Mouse (Mus musculus) cerebellum, adult 18-20 months (tissue): ENCODE measurements around the gene Atp6ap1l.
"Not testable (repeated sequence)": the region's sequence is repeated elsewhere in the genome, so short reads cannot be mapped to it uniquely, and the experiment has no call there.

Source experiments
- DNase-seq, 2 experiments: peaks; one replicate each; pipeline ENCODE4 v3.0.0; 2021

Gene Atp6ap1l

GRCm38 (mm10) chr13:90905176-90905575 lies at the start of gene Atp6ap1l:
TSS of gene Atp6ap1l (minus strand) at chr13:90905355.
- DNase-seq: no peak

- no peak for DNase-seq
Measured at GRCm38 (mm10) chr13:90939600-90939999, 34.4 kb upstream of the Atp6ap1l start.

DNA sequence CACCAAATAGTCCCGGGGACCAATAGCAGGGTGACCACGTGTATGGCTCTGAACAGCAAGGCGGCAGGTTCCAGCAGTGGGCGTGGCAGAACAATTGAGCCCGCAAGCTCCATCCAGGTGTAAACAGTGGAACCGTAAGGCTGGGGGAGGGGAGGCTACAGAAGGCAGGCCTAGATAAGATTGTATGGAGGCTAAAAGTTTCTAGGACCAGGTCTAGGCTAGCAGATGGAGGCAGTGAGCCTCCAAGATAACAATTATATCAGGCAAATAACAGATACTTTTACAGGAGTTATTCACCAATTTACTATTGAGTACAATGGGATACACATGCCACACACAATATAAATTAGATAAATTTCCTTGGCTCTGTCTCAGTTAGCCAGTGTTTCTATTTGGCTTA lies 34.0 kb upstream of the Atp6ap1l start:
- DNase-seq: no peak

GRCm38 (mm10) chr13:90935852-90936251 lies 30.7 kb upstream of the Atp6ap1l start:
- DNase-seq: no peak

- no peak for DNase-seq
Measured at GRCm38 (mm10) chr13:90933256-90933655, 28.1 kb upstream of the Atp6ap1l start.

GRCm38 (mm10) chr13:90929847-90930246 lies 24.7 kb upstream of the Atp6ap1l start:
- peak; percentile 73 for DNase-seq

DNA sequence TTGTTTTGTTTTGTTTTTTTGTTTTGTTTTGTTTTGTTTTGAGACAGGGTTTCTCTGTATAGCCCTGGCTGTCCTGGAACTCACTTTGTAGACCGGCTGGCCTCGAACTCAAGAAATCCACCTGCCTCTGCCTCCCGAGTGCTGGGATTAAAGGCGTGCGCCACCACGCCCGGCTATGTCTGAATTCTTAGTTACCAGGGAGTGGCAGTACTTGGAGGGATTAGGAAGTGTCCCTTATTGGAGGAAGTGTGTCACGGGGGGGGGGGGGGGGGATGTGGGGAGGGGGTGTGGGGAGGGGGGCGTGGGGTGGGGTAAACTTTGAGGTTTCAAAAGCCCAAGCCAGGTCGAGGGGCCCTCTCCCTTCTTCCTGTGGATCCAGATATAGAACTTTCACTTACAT lies 23.1 kb upstream of the Atp6ap1l start:
- not testable (repeated sequence) for DNase-seq

DNA sequence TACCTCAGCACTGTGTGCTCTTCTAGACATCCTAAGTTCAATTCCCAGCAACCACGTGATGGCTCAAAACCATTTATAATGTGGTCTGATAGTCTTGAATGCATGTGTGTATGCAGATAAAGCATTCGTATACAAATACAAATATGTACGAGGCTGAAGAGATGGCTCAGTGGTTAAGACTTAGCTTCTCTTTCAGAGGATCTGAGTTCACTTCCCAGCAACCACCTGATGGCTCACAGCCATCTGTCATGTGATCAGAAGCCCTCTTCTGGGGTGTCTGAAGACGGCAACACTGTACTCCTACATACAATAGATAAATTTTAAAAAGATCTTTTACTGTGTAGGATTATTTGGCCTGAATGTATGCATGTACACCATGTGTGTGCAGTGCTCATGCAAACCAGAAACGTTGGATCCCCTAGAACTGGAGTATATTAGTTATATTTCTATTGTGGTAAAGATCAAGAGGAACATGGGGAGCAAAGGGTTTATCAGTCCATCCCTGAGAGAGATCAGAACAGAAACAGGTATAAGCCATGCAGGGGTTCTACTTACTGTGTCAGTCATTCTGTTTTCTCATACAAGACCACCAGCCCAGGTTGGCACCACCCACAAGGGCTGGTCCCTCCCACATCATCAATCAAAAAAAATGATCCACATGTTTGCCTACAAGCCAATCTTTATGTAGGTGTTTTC lies 21.9 kb upstream of the Atp6ap1l start:
- no peak for DNase-seq

DNA sequence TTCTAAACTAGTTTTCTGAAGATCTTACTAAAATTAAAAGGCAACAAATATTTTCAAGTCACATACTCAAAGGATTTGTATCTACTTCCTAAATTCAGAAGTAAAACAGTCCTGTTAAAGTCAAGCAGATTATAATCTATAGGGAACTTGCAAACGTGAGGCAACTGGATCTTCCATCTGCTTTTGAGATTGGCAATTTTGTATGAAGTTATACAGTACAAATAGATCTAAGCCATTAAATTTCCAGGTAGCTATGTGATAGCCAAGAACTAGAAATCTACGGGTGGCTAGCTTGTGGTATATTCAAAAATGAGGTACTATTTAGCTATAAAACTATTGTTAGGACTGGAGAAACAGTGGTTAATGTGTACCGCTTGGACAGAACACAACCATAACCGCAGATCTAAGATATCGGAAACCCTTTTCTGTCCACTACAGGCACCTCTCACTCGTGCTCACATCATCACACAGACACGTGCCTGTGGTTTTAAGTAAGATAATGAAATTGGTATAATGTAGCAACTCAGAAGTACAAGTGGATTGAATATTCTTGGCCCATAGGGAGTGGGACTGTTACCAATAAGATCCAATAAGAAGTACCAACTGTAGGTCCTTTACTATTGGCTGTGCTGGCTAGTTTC lies 21.1 kb upstream of the Atp6ap1l start:
- DNase-seq: no peak

GRCm38 (mm10) chr13:90925191-90925590 lies 20.0 kb upstream of the Atp6ap1l start:
- DNase-seq: no peak

DNA sequence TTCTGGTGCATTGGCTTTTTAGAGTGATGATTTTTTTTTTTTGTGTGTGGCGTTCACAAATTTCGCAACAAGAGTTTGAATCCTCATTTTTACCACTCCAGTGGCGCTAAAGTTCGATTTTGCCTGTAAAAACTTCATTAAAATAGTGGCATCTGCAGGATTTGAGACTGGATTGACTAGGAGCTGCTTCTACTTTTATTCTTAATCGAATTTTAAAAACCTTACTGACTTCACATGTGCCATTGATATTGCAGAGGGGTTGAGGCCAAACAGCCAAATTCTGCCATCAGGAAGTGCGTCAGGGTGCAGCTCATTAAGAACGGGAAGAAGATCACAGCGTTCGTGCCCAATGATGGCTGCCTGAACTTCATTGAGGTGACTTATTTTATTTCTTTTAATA lies 18.9 kb upstream of the Atp6ap1l start:
- DNase-seq: no peak

DNA sequence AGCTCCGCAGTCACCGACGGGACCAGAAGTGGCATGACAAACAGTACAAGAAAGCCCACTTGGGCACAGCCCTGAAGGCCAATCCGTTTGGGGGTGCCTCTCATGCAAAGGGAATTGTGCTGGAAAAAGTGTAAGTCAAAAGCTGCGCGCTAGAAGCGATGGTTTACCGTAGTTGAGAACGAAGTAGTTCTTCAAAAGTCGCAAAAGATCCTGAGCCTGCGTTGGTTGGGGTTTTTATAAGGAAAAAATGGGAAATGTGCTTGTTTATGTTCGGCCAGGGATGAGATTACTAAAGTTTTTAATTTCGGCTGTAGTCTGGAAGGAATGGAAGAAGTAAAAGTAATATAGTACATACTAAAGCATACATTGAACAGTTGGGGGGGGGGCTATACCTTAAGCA lies 18.5 kb upstream of the Atp6ap1l start:
- not testable (repeated sequence) for DNase-seq

- peak; percentile 90 to 91 for DNase-seq
Measured at GRCm38 (mm10) chr13:90922751-90923612, 17.8 kb upstream of the Atp6ap1l start, which contains the start of gene Rps23. TSS of gene Rps23 (plus strand) at chr13:90922958.

DNA sequence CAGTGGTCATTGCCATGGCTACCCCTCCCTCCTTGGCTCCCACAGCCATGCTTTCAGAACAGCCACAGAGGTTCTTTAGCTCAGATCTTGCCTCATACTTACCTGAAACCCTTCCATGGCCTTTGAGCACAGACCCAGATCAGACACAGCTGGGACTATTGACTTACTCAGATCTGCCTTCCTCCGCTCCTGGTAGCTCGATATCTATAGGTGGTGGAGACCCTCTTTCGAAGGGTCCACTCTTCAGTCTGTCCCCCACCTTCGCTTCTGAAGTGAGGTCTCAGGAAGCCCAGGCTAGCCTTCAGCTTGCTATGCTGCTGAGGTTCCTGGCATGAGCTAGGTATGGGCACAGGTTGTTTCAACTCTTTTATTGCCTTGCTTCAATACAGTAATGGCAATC lies 9.6 kb upstream of the Atp6ap1l start:
- DNase-seq: no peak

- DNase-seq: no peak
Measured at GRCm38 (mm10) chr13:90913675-90914192, 8.6 kb upstream of the Atp6ap1l start.

DNA sequence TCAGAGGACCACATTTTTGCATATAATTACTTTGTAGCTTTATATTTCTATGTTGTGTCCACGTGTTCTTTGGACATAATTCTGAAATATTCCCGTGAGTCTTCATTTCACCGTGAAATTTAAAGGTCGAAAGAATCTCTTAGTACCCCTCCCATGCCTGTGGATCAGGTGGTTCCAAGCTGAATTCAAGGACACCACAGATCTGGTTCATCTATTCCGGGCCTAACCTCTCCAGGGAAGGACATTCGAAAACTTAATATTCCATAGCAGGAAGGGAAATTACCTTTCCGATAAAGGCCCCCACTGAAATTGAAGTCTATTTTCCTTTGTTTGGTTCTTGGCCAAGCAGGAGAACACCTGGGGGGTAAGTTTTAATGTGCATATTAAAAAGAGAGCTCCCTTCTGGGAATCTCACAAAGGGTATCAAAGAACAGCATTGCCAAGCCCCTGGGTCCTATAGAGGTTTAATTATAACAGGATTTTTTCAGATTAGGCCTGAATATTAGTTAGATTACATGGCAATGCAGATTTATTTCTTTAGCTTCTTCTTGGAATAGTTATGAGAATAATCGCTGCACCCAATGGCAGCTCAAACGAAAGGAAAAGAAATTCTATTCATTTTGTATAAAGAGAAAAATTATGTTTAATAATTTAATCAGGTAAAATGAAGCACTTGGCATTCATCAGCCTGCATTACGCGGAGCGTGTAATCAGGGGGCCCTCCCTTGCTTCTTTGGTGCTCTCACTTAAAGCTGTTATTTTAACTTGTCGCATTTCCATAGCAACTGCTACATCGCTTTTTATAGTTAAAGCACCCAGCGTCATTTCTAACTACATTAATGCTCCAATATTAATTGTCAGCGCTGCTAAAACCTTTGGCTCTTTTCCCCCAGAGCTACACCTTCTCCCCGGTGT lies 7.9 kb upstream of the Atp6ap1l start:
- no peak for DNase-seq

DNA sequence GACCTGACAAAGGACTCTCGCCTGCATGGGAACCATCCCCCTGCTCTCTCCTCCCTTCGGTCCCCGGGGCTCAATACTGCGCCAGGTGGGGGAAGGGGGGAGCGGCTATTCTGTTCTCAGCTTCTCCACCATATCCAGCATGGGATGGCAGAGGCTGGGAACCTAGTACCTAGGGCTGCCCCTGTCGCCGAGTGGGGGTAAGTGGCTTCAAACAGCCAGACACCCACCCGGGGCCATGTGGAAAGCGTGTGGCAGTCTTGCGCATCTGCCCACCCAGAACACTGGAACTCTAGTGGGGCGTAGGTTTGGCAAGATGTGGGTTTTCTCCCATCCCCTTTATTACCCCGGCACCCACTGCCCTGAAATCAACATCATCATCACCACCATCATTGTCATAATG lies 2.2 kb upstream of the Atp6ap1l start:
- DNase-seq: no peak

DNA sequence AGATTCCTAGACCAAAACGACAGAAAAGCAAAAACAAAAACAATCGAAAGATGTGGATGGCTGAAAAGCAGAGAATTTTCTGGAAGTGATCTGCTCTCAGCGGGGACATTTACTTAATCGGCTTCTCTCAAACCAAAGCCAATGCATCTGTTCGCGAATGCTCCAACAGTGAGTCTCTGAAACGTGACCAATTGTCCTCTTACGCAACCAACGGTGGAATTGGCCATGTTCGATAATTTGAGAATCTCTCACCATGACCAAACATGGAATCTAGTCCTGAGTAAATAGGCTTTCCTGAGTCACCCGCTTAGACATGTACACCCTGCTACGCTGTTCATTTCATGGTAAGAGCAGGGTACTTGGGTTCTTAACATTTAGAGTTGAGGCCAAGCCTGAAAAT lies 8.3 kb downstream of the Atp6ap1l start:
- DNase-seq: no peak

GRCm38 (mm10) chr13:90896098-90896497 lies 9.1 kb downstream of the Atp6ap1l start:
- peak; percentile 15 to 25 for DNase-seq

DNA sequence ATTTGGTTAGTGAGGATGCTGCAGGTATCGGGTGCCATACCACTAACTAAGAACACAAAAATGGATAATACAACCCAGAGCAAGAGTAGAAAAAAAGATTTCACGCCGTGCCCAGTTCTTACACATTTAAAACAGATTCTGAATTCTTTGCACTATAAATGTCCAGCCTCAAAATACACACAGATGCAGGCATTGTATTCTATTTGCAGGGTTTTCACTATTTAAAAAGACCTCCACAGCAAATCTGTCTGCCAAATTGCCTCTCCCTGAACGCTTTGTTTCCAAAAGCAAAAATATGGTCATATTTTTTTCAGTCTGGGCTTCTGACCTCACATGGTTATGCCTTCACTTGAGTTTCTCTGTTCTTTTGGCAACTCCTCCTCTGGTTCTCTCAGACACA lies 10.3 kb downstream of the Atp6ap1l start:
- DNase-seq: no peak

DNA sequence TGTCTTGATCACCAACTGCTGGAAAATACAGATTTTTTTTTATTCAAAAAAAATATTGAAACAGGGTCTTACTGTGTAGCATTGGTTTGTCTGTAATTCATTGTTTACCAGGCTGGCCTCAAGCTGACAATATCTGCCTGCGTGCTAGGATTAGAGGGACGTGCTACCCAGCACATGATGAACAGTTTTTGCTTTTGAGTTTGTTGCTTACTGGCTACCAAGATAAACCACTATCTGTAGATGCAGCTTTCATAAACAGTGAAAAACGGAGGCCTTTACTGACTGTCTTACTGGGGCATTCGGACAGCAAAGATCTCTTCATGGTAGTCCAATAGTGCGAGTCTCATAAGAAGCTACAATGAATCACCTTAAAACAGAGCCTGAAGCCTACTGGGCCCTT lies 15.0 kb downstream of the Atp6ap1l start:
- no peak for DNase-seq

GRCm38 (mm10) chr13:90886568-90886983 lies 18.6 kb downstream of the Atp6ap1l start:
- peak; percentile 49 to 61 for DNase-seq
